Mouse (Mus musculus) heart, embryonic 11.5 days (tissue): ENCODE measurements at regions not wholly inside any gene's neighbourhood (a gene's known extent, or its start where the extent isn't known, plus 50 kb on each side); places are given as distances from the start of the nearest gene placed in this dataset.

Source experiments
- ATAC-seq: fragments of 200-750 bp; cut with Nextera tagmentation; replicated peaks from 2 replicates; pipeline ENCODE4 v1.8.0; 2017; ENCODE audit warnings: moderate library complexity; ENCODE audit not compliant: insufficient number of reproducible peaks, low FRiP score, low TSS enrichment
- H3K27ac ChIP-seq: fragments of 300-500 bp; sonication (generic); 2 replicates; pipeline ENCODE4 v1.5.1; 2014; ENCODE audit warnings: mild to moderate bottlenecking, low read depth, low read length
- H3K27me3 ChIP-seq: fragments of 300-500 bp; sonication (generic); 2 replicates; pipeline ENCODE4 v1.6.1; 2014; ENCODE audit warnings: mild to moderate bottlenecking, low read length, mixed read lengths; ENCODE audit not compliant: control insufficient read depth, insufficient read depth
- H3K36me3 ChIP-seq: fragments of 300-500 bp; sonication (generic); 2 replicates; pipeline ENCODE4 v1.6.1; 2014; ENCODE audit warnings: mild to moderate bottlenecking, low read length, moderate library complexity, mixed read lengths; ENCODE audit not compliant: control insufficient read depth, insufficient read depth
- H3K4me1 ChIP-seq: fragments of 300-500 bp; sonication (generic); 2 replicates; pipeline ENCODE4 v1.6.1; 2014; ENCODE audit warnings: low read length; ENCODE audit not compliant: control insufficient read depth, insufficient read depth
- H3K4me2 ChIP-seq: fragments of 300-500 bp; sonication (generic); 2 replicates; pipeline ENCODE4 v1.6.1; 2014; ENCODE audit warnings: mild to moderate bottlenecking, moderate library complexity
- H3K4me3 ChIP-seq: fragments of 300-500 bp; sonication (generic); 2 replicates; pipeline ENCODE4 v1.5.1; 2014; ENCODE audit warnings: low read depth, low read length
- H3K9ac ChIP-seq: fragments of 300-500 bp; sonication (generic); 2 replicates; pipeline ENCODE4 v1.6.1; 2014; ENCODE audit warnings: mild to moderate bottlenecking, low read depth, low read length, moderate library complexity
- H3K9me3 ChIP-seq: fragments of 300-500 bp; sonication (generic); replicated peaks from 2 replicates; pipeline ENCODE4 v1.6.1; 2016; ENCODE audit warnings: low read length; ENCODE audit not compliant: control insufficient read depth
- WGBS: fragments of 180-500 bp; shearing (Covaris S2); extraction: QIAGEN DNeasy Blood & Tissue Kit; methylation state at CpG from one replicate; pipeline ENCODE4 v1.1.7; 2014; ENCODE audit not compliant: insufficient replicate concordance; 5-methylcytosine and 5-hydroxymethylcytosine counted together

DNA sequence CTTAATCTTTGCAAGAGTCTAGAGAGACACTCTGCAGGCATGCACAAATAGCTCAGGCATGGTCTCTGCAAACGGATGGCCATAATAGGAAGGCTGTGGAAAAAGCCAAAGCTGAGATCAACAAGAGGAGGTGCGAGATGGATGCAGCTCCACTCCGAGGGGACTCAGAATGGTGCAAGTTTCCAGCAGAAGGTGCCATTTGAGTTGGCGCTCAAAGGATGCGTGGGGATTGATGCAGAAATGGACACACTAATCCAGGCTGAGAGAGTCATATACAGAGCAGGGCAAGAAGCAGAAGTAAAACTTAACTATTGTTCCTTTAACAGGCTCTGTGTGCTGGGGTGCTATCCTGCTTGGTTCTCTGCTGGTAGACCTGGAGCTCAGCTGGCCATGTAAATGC, 315.9 kb downstream of the Rnf144a start:
- H3K9ac ChIP-seq: no peak overlapping the region
- no peak overlapping the region for H3K4me3 ChIP-seq
- no peaks in the 10 kb centered on the region for H3K36me3 ChIP-seq
- WGBS: 69% methylated on average over 5 of the region's 5 CpGs
- ATAC-seq: no peak
- H3K4me1 ChIP-seq: no peaks in the 10 kb centered on the region
- H3K9me3 ChIP-seq: no peaks in the 10 kb centered on the region
- no peak overlapping the region for H3K4me2 ChIP-seq
- H3K27me3 ChIP-seq: no peaks in the 10 kb centered on the region
- H3K27ac ChIP-seq: no peak overlapping the region

DNA sequence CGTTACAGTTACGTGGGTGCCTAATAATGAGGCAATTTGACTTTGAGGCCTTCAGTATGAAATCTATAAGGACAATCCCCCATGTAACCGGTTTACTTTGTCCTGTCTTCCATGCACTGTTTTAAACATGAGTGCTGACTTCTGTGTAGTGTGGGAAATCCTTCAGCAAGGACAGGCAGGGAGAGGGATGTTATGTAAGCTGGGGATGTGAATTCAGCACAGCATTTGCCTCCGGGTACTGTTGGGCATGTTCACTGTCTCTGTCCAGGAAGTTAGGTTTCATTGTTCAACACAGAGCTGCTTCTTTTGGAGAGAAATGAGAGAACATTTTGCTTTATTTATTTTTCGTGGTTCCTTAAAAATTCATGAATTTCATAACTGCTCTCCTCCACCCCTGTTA, 322.7 kb downstream of the Rnf144a start:
- H3K9me3 ChIP-seq: no peaks in the 10 kb centered on the region
- H3K4me2 ChIP-seq: no peak overlapping the region
- no peak for ATAC-seq
- 68% methylated on average over 5 of the region's 5 CpGs for WGBS
- H3K4me1 ChIP-seq: no peaks in the 10 kb centered on the region
- no peak overlapping the region for H3K9ac ChIP-seq
- H3K27ac ChIP-seq: no peak overlapping the region
- H3K27me3 ChIP-seq: no peaks in the 10 kb centered on the region
- H3K36me3 ChIP-seq: no peaks in the 10 kb centered on the region
- no peak overlapping the region for H3K4me3 ChIP-seq

DNA sequence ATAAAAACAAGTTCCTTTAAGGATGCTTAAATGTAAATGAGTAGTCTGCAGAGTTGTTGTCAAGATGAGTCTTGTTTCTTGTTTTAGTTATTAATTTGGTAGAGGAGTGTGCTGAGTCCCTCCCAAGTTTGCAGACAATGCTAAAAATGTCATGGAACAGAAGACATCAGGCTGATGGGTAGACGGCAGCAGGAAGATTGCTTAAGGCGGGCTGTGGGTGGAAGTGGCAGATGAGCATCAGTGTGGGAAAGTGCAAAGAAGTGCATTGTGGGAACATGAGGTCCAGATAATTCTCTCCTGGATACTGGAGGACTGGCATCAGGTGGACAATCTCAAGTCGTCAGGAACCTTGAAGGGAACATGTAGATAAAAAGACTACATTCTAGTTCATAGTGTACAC, 323.2 kb downstream of the Rnf144a start:
- Histone ChIP-seq H3K4me3 (no peak overlapping the region), H3K4me1 (no peaks in the 10 kb centered on the region), H3K9me3 (no peaks in the 10 kb centered on the region), H3K9ac (no peak overlapping the region), H3K27ac (no peak overlapping the region), H3K4me2 (no peak overlapping the region), H3K36me3 (no peaks in the 10 kb centered on the region), H3K27me3 (no peaks in the 10 kb centered on the region)
- no peak for ATAC-seq
- 64% methylated on average over 3 of the region's 3 CpGs for whole genome bisulfite sequencing

DNA sequence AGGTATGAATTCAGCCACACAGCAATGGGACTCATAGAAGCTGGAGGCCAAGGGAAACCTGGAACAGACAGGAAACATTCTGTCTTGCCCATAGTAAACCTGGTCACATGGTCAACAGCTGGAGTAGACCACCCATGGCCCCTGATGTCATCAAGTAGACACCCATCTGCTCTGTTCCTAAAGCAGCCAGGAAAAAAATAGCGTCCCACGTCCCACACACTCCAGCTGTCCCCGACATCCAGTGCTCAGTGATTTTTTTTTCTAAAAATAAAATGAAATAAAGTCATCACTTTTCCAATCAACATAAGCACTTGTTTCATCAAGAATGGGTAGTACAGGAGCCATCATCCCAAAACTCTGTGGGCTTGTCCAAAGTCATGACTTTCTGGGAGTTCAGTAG, 326.7 kb downstream of the Rnf144a start:
- H3K4me3 ChIP-seq: no peak overlapping the region
- no peak for ATAC-seq
- H3K36me3 ChIP-seq: no peaks in the 10 kb centered on the region
- no peaks in the 10 kb centered on the region for H3K9me3 ChIP-seq
- H3K9ac ChIP-seq: no peak overlapping the region
- WGBS: 72% methylated on average over 3 of the region's 3 CpGs
- no peaks in the 10 kb centered on the region for H3K27me3 ChIP-seq
- H3K4me2 ChIP-seq: no peak overlapping the region
- H3K4me1 ChIP-seq: no peaks in the 10 kb centered on the region
- H3K27ac ChIP-seq: no peak overlapping the region

DNA sequence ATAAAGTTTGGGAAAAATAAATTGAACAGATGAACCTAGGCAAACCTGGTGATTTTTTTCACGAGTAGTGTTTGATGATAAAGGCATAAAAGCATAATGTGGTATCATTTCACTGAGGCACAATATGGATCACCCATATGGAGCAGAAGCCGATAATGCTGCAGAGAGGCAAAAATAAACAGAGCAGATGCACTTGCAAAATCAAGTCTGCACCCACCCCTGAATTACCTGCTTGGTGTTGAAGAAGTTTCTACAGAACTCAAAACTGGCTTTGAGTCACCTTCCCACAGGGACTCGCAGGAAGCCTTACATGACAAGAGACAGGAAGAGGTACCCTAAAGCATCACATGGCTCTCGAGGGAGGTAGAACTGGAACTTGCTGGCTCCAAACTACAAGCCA, 328.1 kb downstream of the Rnf144a start:
- Histone ChIP-seq H3K4me1 (no peaks in the 10 kb centered on the region), H3K4me3 (no peak overlapping the region), H3K36me3 (no peaks in the 10 kb centered on the region), H3K9ac (no peak overlapping the region), H3K27me3 (no peaks in the 10 kb centered on the region), H3K9me3 (no peaks in the 10 kb centered on the region), H3K27ac (no peak overlapping the region), H3K4me2 (no peak overlapping the region)
- no peak for ATAC-seq
- WGBS: 74% methylated on average over 4 of the region's 4 CpGs

DNA sequence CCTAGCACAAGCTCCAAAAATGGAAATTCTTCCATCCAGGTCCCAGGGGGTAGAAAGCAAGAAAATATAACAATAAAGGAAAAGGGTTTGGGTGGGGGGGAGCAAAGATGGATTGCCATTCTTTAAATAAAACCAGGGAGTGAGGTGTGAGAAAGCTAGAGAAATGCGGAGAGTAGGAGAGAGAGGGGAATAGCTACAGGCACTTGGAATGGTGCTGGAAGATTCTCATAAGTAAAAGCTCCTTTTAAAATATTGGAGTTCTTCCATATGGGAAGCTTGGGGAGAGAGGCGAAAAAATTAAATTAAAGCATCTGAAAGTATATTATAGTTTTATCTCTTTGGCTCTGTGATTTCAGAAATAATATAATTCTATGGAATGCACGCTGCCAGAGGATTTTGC, 328.6 kb downstream of the Rnf144a start:
- H3K36me3 ChIP-seq: no peaks in the 10 kb centered on the region
- H3K27me3 ChIP-seq: no peaks in the 10 kb centered on the region
- H3K4me1 ChIP-seq: no peaks in the 10 kb centered on the region
- no peak for ATAC-seq
- no peak overlapping the region for H3K9ac ChIP-seq
- no peak overlapping the region for H3K4me2 ChIP-seq
- 76% methylated on average over 3 of the region's 3 CpGs for WGBS
- no peak overlapping the region for H3K4me3 ChIP-seq
- no peaks in the 10 kb centered on the region for H3K9me3 ChIP-seq
- H3K27ac ChIP-seq: no peak overlapping the region

DNA sequence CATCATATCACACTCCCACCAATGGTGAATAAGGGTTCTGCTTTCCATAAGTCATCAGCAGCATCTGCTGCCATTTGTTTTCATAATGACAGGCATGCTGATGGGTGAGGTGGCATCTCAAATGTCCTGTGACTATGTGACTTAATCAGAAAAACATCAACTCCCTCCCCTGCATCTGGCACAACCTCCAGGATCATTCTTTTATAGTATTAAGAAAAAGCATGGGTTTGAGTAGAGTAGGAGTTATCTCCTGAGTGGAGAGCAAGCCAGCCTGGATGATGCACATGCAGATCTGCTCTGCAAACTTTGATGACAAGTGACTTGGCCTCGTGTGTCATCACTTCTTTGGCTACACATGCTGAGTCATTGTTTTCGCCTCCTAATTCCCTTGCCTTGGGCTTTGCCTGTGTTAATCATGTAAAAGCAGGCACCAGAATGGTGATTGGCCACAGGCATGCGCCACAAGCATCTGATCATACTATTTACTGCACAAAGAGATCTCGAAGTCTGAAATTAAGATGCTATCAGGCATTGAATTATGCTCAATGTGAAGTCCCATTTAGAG, 335.9 kb downstream of the Rnf144a start:
- no peak overlapping the region for H3K4me3 ChIP-seq
- WGBS: 57% methylated on average over 4 of the region's 4 CpGs
- ATAC-seq: no peak
- H3K9ac ChIP-seq: no peak overlapping the region
- no peak overlapping the region for H3K4me2 ChIP-seq
- H3K36me3 ChIP-seq: no peaks in the 10 kb centered on the region
- no peaks in the 10 kb centered on the region for H3K9me3 ChIP-seq
- H3K27me3 ChIP-seq: no peaks in the 10 kb centered on the region
- no peak overlapping the region for H3K27ac ChIP-seq
- no peaks in the 10 kb centered on the region for H3K4me1 ChIP-seq

DNA sequence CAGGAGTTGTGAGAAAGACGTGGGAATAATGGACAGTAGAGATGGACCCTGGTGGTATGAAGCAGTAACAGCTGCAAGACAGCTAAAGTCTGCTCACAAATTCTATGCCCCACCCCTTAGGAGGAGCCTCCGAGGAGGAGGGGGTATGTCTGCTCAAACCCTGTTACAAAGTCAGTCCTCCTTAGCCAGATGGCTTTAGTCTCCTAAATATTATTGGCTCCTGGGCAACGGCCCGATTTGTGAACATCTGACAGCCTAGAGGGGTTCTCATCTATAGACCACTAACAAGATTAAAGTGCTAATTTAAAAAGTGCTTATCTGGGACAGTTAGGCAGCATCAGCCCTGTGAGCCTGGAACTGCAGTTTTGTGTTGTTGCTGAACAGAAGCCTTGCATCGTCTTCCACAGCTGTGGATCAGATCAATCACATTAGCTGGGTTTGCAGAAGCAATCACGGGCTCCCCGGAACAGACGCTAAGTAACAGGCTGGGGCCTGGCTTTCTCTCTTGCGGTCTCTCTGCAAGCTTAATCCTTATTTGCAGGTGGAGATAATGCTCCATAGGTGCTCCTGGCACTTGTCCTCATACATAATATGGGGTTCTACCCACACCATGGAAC, 339.3 kb downstream of the Rnf144a start:
- Histone ChIP-seq H3K9me3 (no peaks in the 10 kb centered on the region), H3K4me1 (no peaks in the 10 kb centered on the region), H3K4me2 (no peak overlapping the region), H3K4me3 (no peak overlapping the region), H3K27ac (no peak overlapping the region), H3K36me3 (no peaks in the 10 kb centered on the region), H3K9ac (no peak overlapping the region), H3K27me3 (no peaks in the 10 kb centered on the region)
- ATAC-seq: no peak
- WGBS: 32% methylated on average over 9 of the region's 9 CpGs

DNA sequence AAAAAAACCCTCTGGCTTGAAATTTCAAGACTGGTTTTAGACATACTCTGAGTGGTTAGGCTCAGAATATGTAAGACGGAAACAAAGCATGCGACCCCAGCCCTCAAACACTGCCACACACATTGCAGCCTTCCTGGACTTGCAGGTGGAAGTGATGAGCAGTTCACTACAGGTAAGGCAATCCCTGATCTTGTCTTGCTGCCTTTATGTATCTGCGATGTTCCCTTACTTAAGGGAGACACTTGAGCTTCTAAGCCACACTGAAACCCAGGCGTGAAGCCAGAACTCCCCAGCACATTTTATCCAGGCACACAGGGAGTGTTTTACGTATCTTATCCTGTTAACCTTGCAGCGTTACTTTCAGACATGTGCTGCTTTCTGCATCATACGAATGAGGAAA, 342.9 kb downstream of the Rnf144a start:
- H3K4me1 ChIP-seq: 0 out of 2 replicates have a peak, but pooled peaks cover 5% of the 10 kb centered on the region
- no peaks in the 10 kb centered on the region; the same call in 1 of the 2 replicates for H3K27me3 ChIP-seq
- H3K4me3 ChIP-seq: no peak overlapping the region
- no peak overlapping the region for H3K9ac ChIP-seq
- no peak for ATAC-seq
- no peaks in the 10 kb centered on the region for H3K9me3 ChIP-seq
- no peak overlapping the region for H3K27ac ChIP-seq
- 72% methylated on average over 7 of the region's 7 CpGs for whole genome bisulfite sequencing
- H3K4me2 ChIP-seq: no peak overlapping the region
- H3K36me3 ChIP-seq: no peaks in the 10 kb centered on the region
